Mouse (Mus musculus): ENCODE results near the gene Mettl7b. TPM values are rescaled to one million over a fixed set of nuclear protein-coding genes. Genes with fewer than 3 reads are reported as not detected.

Mettl7b gene
- polyA plus RNA-seq, 1 experiment from 2014 or later, result not detected

DNA sequence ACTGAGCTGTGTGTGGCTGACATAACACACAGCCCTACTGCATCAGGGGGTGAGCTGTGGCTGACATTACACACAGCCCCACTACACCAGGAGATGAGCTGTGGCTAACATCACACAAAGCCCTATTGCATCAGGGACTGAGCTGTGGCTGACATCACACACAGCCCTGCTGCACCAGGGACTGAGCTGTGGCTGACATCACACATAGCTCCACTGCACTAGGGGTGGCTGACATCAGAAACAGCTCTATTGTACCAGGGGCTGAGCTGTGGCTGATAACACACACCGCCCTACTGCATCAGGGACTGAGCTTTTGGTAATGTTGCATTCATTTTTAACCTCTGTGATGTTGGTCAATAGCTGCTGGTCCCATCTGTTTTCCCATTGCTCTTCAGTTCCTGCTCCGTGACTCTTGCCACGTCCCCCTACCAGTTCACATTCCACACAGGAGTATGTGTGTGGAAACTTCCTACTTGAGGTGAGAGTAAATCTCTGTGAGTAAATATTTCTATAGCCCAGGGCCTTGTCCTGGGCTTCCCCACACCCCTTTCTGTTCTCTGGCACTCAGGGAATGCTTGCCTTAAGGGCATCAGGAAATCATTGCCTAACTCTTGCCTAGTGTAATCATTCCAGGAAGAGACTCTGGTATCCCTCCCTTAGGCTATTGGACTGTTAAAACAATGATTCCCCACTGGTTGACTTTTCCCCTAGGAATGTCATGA lies 20.0 kb upstream of the Mettl7b start:
- Histone ChIP-seq H3K4me3 (ENCODE audit: low read depth, low read length) (no peak overlapping the region), H3K4me2 (no peak overlapping the region), H3K27me3 (replicated peaks; ENCODE audit: control insufficient read depth, insufficient read depth, low read length) (no peaks in the 10 kb centered on the region; the same call in 1 of the 2 replicates), H3K4me1 (replicated peaks; ENCODE audit: control insufficient read depth, insufficient read depth, low read length) (no peaks in the 10 kb centered on the region), H3K9ac (ENCODE audit: low read depth, low read length) (no peak overlapping the region), H3K27ac (ENCODE audit: low read depth, low read length) (no peak overlapping the region), H3K9me3 (ENCODE audit: control insufficient read depth, low read length) (no peaks in the 10 kb centered on the region), H3K36me3 (ENCODE audit: control insufficient read depth, insufficient read depth, low read length) (no peaks in the 10 kb centered on the region)
- no peak for DNase-seq (ENCODE audit: low spot score)
- no peak for ATAC-seq (replicated peaks; ENCODE audit: low FRiP score)
- 67% methylated on average over 3 of the region's 3 CpGs for WGBS

DNA sequence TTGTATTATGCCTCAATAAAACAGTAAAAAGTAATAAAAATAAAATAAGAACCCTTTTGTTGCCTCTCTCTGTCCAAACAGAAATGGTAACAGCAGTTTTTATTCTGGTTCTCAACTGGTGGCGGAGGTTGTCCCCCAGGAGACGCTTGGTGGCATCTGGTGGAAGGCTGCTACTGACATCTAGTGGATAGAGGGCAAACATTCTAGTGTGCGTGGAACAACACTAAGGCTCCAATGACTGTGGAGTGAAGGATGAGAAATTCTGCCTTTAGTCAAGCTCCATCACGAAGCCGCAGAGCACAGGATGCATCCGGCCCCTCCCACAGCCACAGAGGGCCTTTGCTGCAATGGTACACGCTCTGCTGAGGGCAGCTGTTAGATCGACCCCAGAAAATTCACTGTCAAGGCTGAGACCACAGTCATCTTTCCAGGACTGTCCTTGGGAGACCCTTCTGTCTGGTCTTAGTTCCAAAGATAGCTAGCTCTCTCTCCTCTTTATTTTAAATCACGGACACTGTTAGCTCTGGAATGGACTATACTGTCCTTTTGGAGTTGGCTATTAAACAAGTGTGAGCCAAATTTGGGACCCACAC lies 16.8 kb upstream of the Mettl7b start:
- WGBS, result 24% methylated on average over 9 of the region's 9 CpGs
- no peak overlapping the region for H3K4me3 ChIP-seq (ENCODE audit: low read depth, low read length)
- no peak overlapping the region for H3K4me2 ChIP-seq
- DNase-seq (ENCODE audit: low spot score) (no peak), ATAC-seq (replicated peaks; ENCODE audit: low FRiP score) (peak; percentile 57; the same call in 1 of the 2 replicates)
- no peaks in the 10 kb centered on the region for H3K9me3 ChIP-seq (ENCODE audit: control insufficient read depth, low read length)
- no peaks in the 10 kb centered on the region for H3K36me3 ChIP-seq (ENCODE audit: control insufficient read depth, insufficient read depth, low read length)
- no peak overlapping the region for H3K27ac ChIP-seq (ENCODE audit: low read depth, low read length)
- no peaks in the 10 kb centered on the region; the same call in 1 of the 2 replicates for H3K27me3 ChIP-seq (replicated peaks; ENCODE audit: control insufficient read depth, insufficient read depth, low read length)
- H3K9ac ChIP-seq (ENCODE audit: low read depth, low read length), result no peak overlapping the region
- no peaks in the 10 kb centered on the region for H3K4me1 ChIP-seq (replicated peaks; ENCODE audit: control insufficient read depth, insufficient read depth, low read length)

DNA sequence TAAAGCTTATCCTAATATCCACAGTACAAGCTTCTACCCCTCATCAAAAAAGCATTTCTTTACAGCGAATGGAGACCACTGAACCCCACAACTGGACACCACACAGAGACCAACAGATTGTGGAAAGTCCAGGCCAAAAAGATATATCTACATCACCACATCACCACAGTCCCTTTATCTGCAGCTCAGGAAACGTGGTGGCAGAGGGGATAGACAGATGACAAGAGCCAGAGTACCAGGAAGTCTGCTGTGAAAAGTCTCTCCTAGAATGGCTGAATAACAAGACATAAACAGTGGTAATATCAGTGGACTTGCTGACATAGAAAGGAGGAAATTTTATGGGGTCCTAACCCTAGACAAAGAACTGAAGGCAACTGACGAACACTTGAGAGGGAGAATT lies 15.6 kb upstream of the Mettl7b start:
- H3K4me3 ChIP-seq (ENCODE audit: low read depth, low read length), result no peak overlapping the region
- ATAC-seq (replicated peaks; ENCODE audit: low FRiP score), result no peak
- no peaks in the 10 kb centered on the region for H3K36me3 ChIP-seq (ENCODE audit: control insufficient read depth, insufficient read depth, low read length)
- no peaks in the 10 kb centered on the region for H3K9me3 ChIP-seq (ENCODE audit: control insufficient read depth, low read length)
- no peak overlapping the region for H3K4me2 ChIP-seq
- no peaks in the 10 kb centered on the region for H3K4me1 ChIP-seq (replicated peaks; ENCODE audit: control insufficient read depth, insufficient read depth, low read length)
- no peak overlapping the region for H3K27ac ChIP-seq (ENCODE audit: low read depth, low read length)
- no peaks in the 10 kb centered on the region; the same call in 1 of the 2 replicates for H3K27me3 ChIP-seq (replicated peaks; ENCODE audit: control insufficient read depth, insufficient read depth, low read length)
- 34% methylated on average over 3 of the region's 3 CpGs for WGBS
- no peak for DNase-seq (ENCODE audit: low spot score)
- no peak overlapping the region for H3K9ac ChIP-seq (ENCODE audit: low read depth, low read length)

DNA sequence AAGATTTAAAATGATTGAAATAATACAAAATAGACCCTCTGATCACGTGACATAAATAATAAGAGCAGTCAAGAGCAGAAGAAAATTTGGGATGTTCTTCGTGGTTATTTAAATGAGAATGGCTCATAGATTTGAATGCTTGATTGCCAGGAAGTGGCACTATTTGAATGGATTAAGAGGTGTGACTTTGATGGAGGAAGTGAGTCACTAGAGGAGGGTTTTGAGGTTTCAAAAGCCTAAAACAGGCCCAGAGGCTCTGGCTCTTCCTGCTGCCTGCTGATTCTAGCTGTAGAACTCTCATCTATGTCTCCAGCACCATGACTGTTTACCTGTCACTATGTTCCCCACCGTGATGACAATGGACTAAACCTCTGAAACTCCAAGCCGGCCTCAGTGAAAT lies 12.1 kb upstream of the Mettl7b start:
- Histone ChIP-seq H3K9me3 (ENCODE audit: control insufficient read depth, low read length) (no peaks in the 10 kb centered on the region), H3K27me3 (replicated peaks; ENCODE audit: control insufficient read depth, insufficient read depth, low read length) (no peaks in the 10 kb centered on the region; the same call in 1 of the 2 replicates), H3K4me1 (replicated peaks; ENCODE audit: control insufficient read depth, insufficient read depth, low read length) (no peaks in the 10 kb centered on the region), H3K27ac (ENCODE audit: low read depth, low read length) (no peak overlapping the region), H3K9ac (ENCODE audit: low read depth, low read length) (no peak overlapping the region), H3K4me2 (no peak overlapping the region), H3K36me3 (ENCODE audit: control insufficient read depth, insufficient read depth, low read length) (no peaks in the 10 kb centered on the region), H3K4me3 (ENCODE audit: low read depth, low read length) (no peak overlapping the region)
- 67% methylated on average over 4 of the region's 4 CpGs for WGBS
- no peak for ATAC-seq (replicated peaks; ENCODE audit: low FRiP score)
- DNase-seq (ENCODE audit: low spot score), result peak; percentile 9

DNA sequence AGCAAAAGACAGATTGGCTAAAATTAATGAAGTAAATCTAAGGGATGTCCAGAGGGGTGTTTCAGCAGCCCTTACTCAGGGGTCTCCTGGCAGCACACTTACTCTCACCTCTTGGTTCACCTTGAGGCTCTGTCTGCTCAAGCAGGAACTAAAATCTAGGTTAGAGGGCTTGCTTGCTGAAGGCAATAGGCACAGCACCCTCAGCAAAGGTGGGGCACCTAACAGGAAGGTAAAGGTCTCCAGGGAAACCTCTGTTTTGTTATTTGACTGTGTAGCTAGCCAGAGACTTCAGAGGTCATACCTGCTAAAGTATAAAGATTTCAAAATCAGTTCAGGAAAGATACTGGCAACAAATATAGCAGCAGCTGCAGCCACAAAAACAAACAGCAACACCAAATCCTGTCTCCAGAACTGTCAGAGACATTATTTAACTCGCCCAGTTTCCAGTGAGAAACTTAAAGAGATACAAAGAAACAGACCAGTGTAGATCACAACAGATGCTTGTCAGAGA lies 10.0 kb upstream of the Mettl7b start:
- Histone ChIP-seq H3K27me3 (replicated peaks; ENCODE audit: control insufficient read depth, insufficient read depth, low read length) (no peaks in the 10 kb centered on the region), H3K9me3 (ENCODE audit: control insufficient read depth, low read length) (no peaks in the 10 kb centered on the region), H3K36me3 (ENCODE audit: control insufficient read depth, insufficient read depth, low read length) (no peaks in the 10 kb centered on the region), H3K27ac (ENCODE audit: low read depth, low read length) (no peak overlapping the region), H3K9ac (ENCODE audit: low read depth, low read length) (no peak overlapping the region), H3K4me2 (no peak overlapping the region), H3K4me3 (ENCODE audit: low read depth, low read length) (no peak overlapping the region), H3K4me1 (replicated peaks; ENCODE audit: control insufficient read depth, insufficient read depth, low read length) (no peaks in the 10 kb centered on the region)
- ATAC-seq (replicated peaks; ENCODE audit: low FRiP score), result no peak
- 35% methylated on average over 1 of the region's 1 CpGs for WGBS
- peak; percentile 14 for DNase-seq (ENCODE audit: low spot score)

DNA sequence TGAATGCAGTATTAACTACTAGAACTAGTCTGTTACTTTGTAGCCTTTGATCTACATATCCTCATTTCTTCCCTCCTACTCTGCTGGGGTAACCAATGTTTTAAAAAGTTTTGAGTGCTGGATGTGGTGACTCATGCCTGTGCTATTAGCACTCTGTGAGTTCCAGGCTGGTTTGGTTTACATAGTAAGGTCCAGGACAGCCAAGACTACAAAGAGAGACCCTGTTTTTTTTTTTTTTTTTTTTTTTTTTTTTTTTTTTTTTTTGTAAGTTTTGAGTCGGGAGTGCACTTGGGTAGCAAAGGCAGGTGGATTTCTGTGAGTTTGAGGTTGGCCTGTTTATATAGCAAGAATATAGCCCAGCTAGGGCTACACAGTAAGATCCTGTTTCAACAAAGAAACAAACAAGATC lies 7.6 kb upstream of the Mettl7b start:
- H3K4me3 ChIP-seq (ENCODE audit: low read depth, low read length), result no peak overlapping the region
- WGBS, result 39% methylated on average over 1 of the region's 1 CpGs
- no peak overlapping the region for H3K9ac ChIP-seq (ENCODE audit: low read depth, low read length)

DNA sequence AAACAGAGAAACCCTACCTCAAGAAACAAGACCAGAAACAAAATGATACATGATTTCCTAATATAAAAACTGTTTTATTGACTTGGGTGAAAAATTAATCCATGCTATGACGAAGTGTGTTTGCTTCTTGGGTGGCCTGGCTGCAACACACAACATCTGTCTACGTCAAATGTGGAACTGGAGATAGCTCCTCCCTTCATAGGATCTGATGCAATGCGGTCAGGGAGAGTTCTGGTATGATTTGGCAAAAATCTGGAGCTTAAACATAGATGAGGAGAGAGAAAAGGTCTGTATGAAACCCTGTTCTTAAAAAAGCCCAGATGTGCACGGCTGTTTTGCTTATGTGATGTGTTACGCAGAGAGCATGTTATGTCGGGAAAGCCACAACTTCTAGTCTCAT lies 5.1 kb upstream of the Mettl7b start:
- DNase-seq (ENCODE audit: low spot score) (no peak), ATAC-seq (replicated peaks; ENCODE audit: low FRiP score) (no peak)
- H3K9me3 ChIP-seq (ENCODE audit: control insufficient read depth, low read length), result no peaks in the 10 kb centered on the region
- H3K27ac ChIP-seq (ENCODE audit: low read depth, low read length), result no peak overlapping the region
- H3K4me1 ChIP-seq (replicated peaks; ENCODE audit: control insufficient read depth, insufficient read depth, low read length), result no peaks in the 10 kb centered on the region
- no peak overlapping the region for H3K4me3 ChIP-seq (ENCODE audit: low read depth, low read length)
- WGBS, result 77% methylated on average over 6 of the region's 6 CpGs
- no peak overlapping the region for H3K4me2 ChIP-seq
- no peaks in the 10 kb centered on the region for H3K36me3 ChIP-seq (ENCODE audit: control insufficient read depth, insufficient read depth, low read length)
- no peaks in the 10 kb centered on the region for H3K27me3 ChIP-seq (replicated peaks; ENCODE audit: control insufficient read depth, insufficient read depth, low read length)
- no peak overlapping the region for H3K9ac ChIP-seq (ENCODE audit: low read depth, low read length)

More for the DNA sequence above, 7.6 kb upstream of the Mettl7b start:
- no peak overlapping the region for H3K4me2 ChIP-seq
- no peaks in the 10 kb centered on the region for H3K4me1 ChIP-seq (replicated peaks; ENCODE audit: control insufficient read depth, insufficient read depth, low read length)
- no peaks in the 10 kb centered on the region for H3K9me3 ChIP-seq (ENCODE audit: control insufficient read depth, low read length)
- no peaks in the 10 kb centered on the region for H3K27me3 ChIP-seq (replicated peaks; ENCODE audit: control insufficient read depth, insufficient read depth, low read length)
- DNase-seq (ENCODE audit: low spot score) (no peak), ATAC-seq (replicated peaks; ENCODE audit: low FRiP score) (no peak)
- no peak overlapping the region for H3K27ac ChIP-seq (ENCODE audit: low read depth, low read length)
- no peaks in the 10 kb centered on the region for H3K36me3 ChIP-seq (ENCODE audit: control insufficient read depth, insufficient read depth, low read length)

GRCm38 (mm10) chr10:128964961-128965360 lies 4.2 kb upstream of the Mettl7b start:
- no peak overlapping the region for H3K9ac ChIP-seq (ENCODE audit: low read depth, low read length)
- H3K36me3 ChIP-seq (ENCODE audit: control insufficient read depth, insufficient read depth, low read length), result no peaks in the 10 kb centered on the region
- H3K27ac ChIP-seq (ENCODE audit: low read depth, low read length), result no peak overlapping the region
- DNase-seq (ENCODE audit: low spot score), result no peak
- no peak overlapping the region for H3K4me2 ChIP-seq
- H3K27me3 ChIP-seq (replicated peaks; ENCODE audit: control insufficient read depth, insufficient read depth, low read length), result no peaks in the 10 kb centered on the region
- H3K4me3 ChIP-seq (ENCODE audit: low read depth, low read length), result no peak overlapping the region
- no peaks in the 10 kb centered on the region for H3K9me3 ChIP-seq (ENCODE audit: control insufficient read depth, low read length)
- 48% methylated on average over 2 of the region's 2 CpGs for WGBS
- no peaks in the 10 kb centered on the region for H3K4me1 ChIP-seq (replicated peaks; ENCODE audit: control insufficient read depth, insufficient read depth, low read length)
- ATAC-seq (replicated peaks; ENCODE audit: low FRiP score), result peak; percentile 72

DNA sequence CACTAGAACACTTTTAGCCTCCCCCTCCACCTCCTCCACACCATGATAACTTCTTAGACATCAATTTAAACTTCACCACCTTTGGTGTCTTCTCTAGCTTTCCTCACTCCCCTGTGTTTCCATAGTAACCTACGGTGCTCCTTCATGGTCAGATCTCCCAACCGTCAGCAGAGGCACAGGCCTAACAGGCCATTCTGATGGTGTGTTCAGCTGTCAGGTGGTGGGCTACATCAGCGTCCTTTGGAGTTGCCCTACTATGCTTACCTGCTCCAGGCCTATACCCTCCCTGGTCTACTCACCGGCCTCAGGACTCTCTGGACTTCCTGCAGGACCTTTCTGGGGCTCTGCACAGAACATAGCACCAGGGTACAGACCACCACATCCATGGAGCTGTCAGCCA lies 646 bp downstream of the Mettl7b start:
- H3K27me3 ChIP-seq (replicated peaks; ENCODE audit: control insufficient read depth, insufficient read depth, low read length), result no peaks in the 10 kb centered on the region
- ATAC-seq (replicated peaks; ENCODE audit: low FRiP score) (no peak), DNase-seq (ENCODE audit: low spot score) (no peak)
- no peaks in the 10 kb centered on the region for H3K9me3 ChIP-seq (ENCODE audit: control insufficient read depth, low read length)
- no peak overlapping the region for H3K4me2 ChIP-seq
- H3K4me3 ChIP-seq (ENCODE audit: low read depth, low read length), result no peak overlapping the region
- H3K4me1 ChIP-seq (replicated peaks; ENCODE audit: control insufficient read depth, insufficient read depth, low read length), result no peaks in the 10 kb centered on the region
- H3K36me3 ChIP-seq (ENCODE audit: control insufficient read depth, insufficient read depth, low read length), result no peaks in the 10 kb centered on the region
- H3K27ac ChIP-seq (ENCODE audit: low read depth, low read length), result no peak overlapping the region
- H3K9ac ChIP-seq (ENCODE audit: low read depth, low read length), result no peak overlapping the region
- 57% methylated on average over 4 of the region's 4 CpGs for WGBS
